In the genomic region with DNA sequence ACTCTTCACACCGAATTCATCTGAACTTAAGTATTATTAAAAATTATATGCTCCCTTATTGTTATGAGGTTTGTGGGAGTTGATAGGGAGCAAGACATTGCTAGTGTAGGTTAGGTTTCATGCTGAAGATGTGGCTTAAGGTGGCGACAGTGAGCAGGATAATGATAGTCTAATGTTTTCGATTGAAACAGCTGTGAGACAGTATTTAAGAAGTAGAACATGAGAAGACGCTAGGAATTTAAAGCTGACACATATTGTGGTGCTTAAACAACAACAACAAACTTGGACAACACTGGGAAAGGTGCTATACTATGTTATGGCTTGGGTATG, we compare ENCODE assay signal across 8 mouse cellular contexts. TPM values are rescaled to one million over a fixed set of nuclear protein-coding genes. Genes with fewer than 3 reads are reported as not detected.
DNase-seq lines count a peak whose midpoint lies in the region; ATAC-seq and TF ChIP-seq lines count a peak whose summit lies in the region.

No protein-coding gene starts in this region.

- no peaks in the 10 kb centered on the region for H3K9me3 ChIP-seq in embryonic facial prominence, embryonic 11.5 days (replicated peaks; ENCODE audit: control insufficient read depth, low read length)
- H3K9me3 ChIP-seq in intestine, postnatal 0 days (ENCODE audit: control insufficient read depth): no peaks in the 10 kb centered on the region

- H3K9ac ChIP-seq in embryonic facial prominence, embryonic 11.5 days (replicated peaks; ENCODE audit: low read length): peak overlapping the region; percentile 55
- H3K9ac ChIP-seq in intestine, postnatal 0 days (ENCODE audit: low read depth, low read length): peak overlapping the region; percentile 57

- H3K27ac ChIP-seq in spleen, adult 2 months (ENCODE audit: insufficient read depth, low read length): peak overlapping the region; percentile 74; the same call in 1 of the 2 replicates
- H3K27ac ChIP-seq in embryonic facial prominence, embryonic 11.5 days (replicated peaks; ENCODE audit: low read depth, low read length): no peak overlapping the region; the same call in 1 of the 2 replicates
- H3K27ac ChIP-seq in intestine, postnatal 0 days (ENCODE audit: low read depth, low read length): peak overlapping the region; percentile 96

- TF ChIP-seq POLR2A in spleen, adult 2 months (IDR thresholded peaks at IDR 0.05; ENCODE audit: low read depth, low read length): no peak

- H3K4me2 ChIP-seq in embryonic facial prominence, embryonic 11.5 days (ENCODE audit: low read depth, low read length): peak overlapping the region; percentile 48
- peak overlapping the region; percentile 70 for H3K4me2 ChIP-seq in intestine, postnatal 0 days (replicated peaks; ENCODE audit: low read depth)

- peaks cover 2% of the 10 kb centered on the region; the same call in 1 of the 2 replicates for H3K4me1 ChIP-seq in spleen, adult 2 months (ENCODE audit: control insufficient read depth, insufficient read depth, insufficient read length)
- no peaks in the 10 kb centered on the region for H3K4me1 ChIP-seq in embryonic facial prominence, embryonic 11.5 days (ENCODE audit: control insufficient read depth, insufficient read depth, low read length)
- no peaks in the 10 kb centered on the region for H3K4me1 ChIP-seq in intestine, postnatal 0 days (replicated peaks; ENCODE audit: control insufficient read depth, insufficient read depth, low read length)

- ATAC-seq in embryonic facial prominence, embryonic 11.5 days (replicated peaks; ENCODE audit: insufficient number of reproducible peaks, low FRiP score, low TSS enrichment, low read depth): no peak
- no peak for ATAC-seq in intestine, postnatal 0 days
- ATAC-seq in granulocyte monocyte progenitor cell, adult 5-6 weeks (replicated peaks; ENCODE audit: poor library complexity, severe bottlenecking): no peak

- no peak for TF ChIP-seq CTCF in spleen, adult 2 months (IDR thresholded peaks at IDR 0.05; ENCODE audit: extremely low read depth, insufficient read depth, insufficient read length, insufficient replicate concordance)
- TF ChIP-seq CTCF in intestine, postnatal 0 days (IDR thresholded peaks at IDR 0.05; ENCODE audit: low read depth): peak; percentile 47

- peaks cover 18% of the 10 kb centered on the region for H3K36me3 ChIP-seq in spleen, adult 2 months (ENCODE audit: control insufficient read depth, insufficient read depth, low read length)
- H3K36me3 ChIP-seq in embryonic facial prominence, embryonic 11.5 days (replicated peaks; ENCODE audit: control insufficient read depth, insufficient read depth, low read depth, low read length): peaks cover 2% of the 10 kb centered on the region
- H3K36me3 ChIP-seq in intestine, postnatal 0 days (ENCODE audit: control insufficient read depth, insufficient read depth): peaks cover 10% of the 10 kb centered on the region
- peaks cover 15% of the 10 kb centered on the region for H3K36me3 ChIP-seq in splenic B cell, adult 2 months (ENCODE audit: control insufficient read depth, insufficient read depth, low read length, poor library complexity, severe bottlenecking)

- no peak for DNase-seq in spleen, adult 2 months (ENCODE audit: low read depth in 1 of 2, low spot score in 2 of 2)
- DNase-seq in spleen, postnatal 36 days (ENCODE audit: low spot score in 2 of 2): no peak
- DNase-seq in embryonic facial prominence, embryonic 11.5 days (ENCODE audit: low spot score): no peak
- DNase-seq in splenic B cell, adult 2 months (ENCODE audit: low read depth, low spot score): peak; percentile 39
- no peak for DNase-seq in layer of hippocampus, adult 9-10 months (ENCODE audit: low spot score)
- no peak for DNase-seq in right cerebral cortex, adult 2 months (ENCODE audit: low spot score in 2 of 2)

- no peaks in the 10 kb centered on the region for H3K27me3 ChIP-seq in spleen, adult 2 months (ENCODE audit: control insufficient read depth, insufficient read depth, low read length)
- H3K27me3 ChIP-seq in embryonic facial prominence, embryonic 11.5 days (ENCODE audit: control insufficient read depth, insufficient read depth, low read length): no peaks in the 10 kb centered on the region
- H3K27me3 ChIP-seq in intestine, postnatal 0 days (replicated peaks; ENCODE audit: control insufficient read depth, insufficient read depth, low read length): no peaks in the 10 kb centered on the region
- H3K27me3 ChIP-seq in splenic B cell, adult 2 months (ENCODE audit: control insufficient read depth, insufficient read depth, low read length, poor library complexity, severe bottlenecking): no peaks in the 10 kb centered on the region

- peak overlapping the region; percentile 79 for H3K4me3 ChIP-seq in spleen, adult 2 months (ENCODE audit: extremely low read depth, insufficient read depth, insufficient read length)
- H3K4me3 ChIP-seq in embryonic facial prominence, embryonic 11.5 days (ENCODE audit: low read depth, low read length): peak overlapping the region; percentile 70
- H3K4me3 ChIP-seq in intestine, postnatal 0 days (ENCODE audit: low read depth, low read length): peak overlapping the region; percentile 84

- 6% methylated on average over 4 of the region's 4 CpGs for WGBS in spleen, adult 2 months
- 5% methylated on average over 4 of the region's 4 CpGs for WGBS in embryonic facial prominence, embryonic 11.5 days
- WGBS in intestine, postnatal 0 days: 6% methylated on average over 4 of the region's 4 CpGs

RNA-seq across cellular contexts. Expression of gene Serp1, which starts 0.7 kb away (rescaled TPM):
- 57.9 and 90.7 TPM in 2 replicates for polyA plus RNA-seq in spleen, adult 2 months (2012; rRNA removed)
- 166 and 185 TPM in 2 replicates for polyA plus RNA-seq in embryonic facial prominence, embryonic 11.5 days (2014; fragmentation: Nextera tagmentation; extraction: Ambion mirVana)
- 156 TPM in 2 replicates for polyA plus RNA-seq in intestine, postnatal 0 days (2015; fragmentation: Nextera tagmentation; extraction: Ambion mirVana)
- total RNA-seq in granulocyte monocyte progenitor cell, adult 5-6 weeks (2014; fragmentation: Nextera tagmentation): 117 and 128 TPM in 2 replicates
- 140 and 165 TPM in 2 replicates for total RNA-seq in granulocyte monocyte progenitor cell, adult 5-6 weeks (2017)

RNA-seq across cellular contexts. Expression of gene Eif2a, which starts 0.8 kb away (rescaled TPM):
- polyA plus RNA-seq in spleen, adult 2 months (2012; rRNA removed): 3.3 and 3.4 TPM in 2 replicates
- polyA plus RNA-seq in embryonic facial prominence, embryonic 11.5 days (2014; fragmentation: Nextera tagmentation; extraction: Ambion mirVana): 68.2 and 70.3 TPM in 2 replicates
- 28.4 and 29.2 TPM in 2 replicates for polyA plus RNA-seq in intestine, postnatal 0 days (2015; fragmentation: Nextera tagmentation; extraction: Ambion mirVana)
- 99.7 and 127 TPM in 2 replicates for total RNA-seq in granulocyte monocyte progenitor cell, adult 5-6 weeks (2014; fragmentation: Nextera tagmentation)
- 99.8 and 121 TPM in 2 replicates for total RNA-seq in granulocyte monocyte progenitor cell, adult 5-6 weeks (2017)

RNA-seq across cellular contexts. Expression of gene Selenot, which starts 50.1 kb away (rescaled TPM):
- 22.0 and 22.7 TPM in 2 replicates for polyA plus RNA-seq in spleen, adult 2 months (2012; rRNA removed)
- 23.8 and 24.2 TPM in 2 replicates for polyA plus RNA-seq in embryonic facial prominence, embryonic 11.5 days (2014; fragmentation: Nextera tagmentation; extraction: Ambion mirVana)
- polyA plus RNA-seq in intestine, postnatal 0 days (2015; fragmentation: Nextera tagmentation; extraction: Ambion mirVana): 28.0 and 31.5 TPM in 2 replicates
- total RNA-seq in granulocyte monocyte progenitor cell, adult 5-6 weeks (2014; fragmentation: Nextera tagmentation): 80.8 and 97.3 TPM in 2 replicates
- total RNA-seq in granulocyte monocyte progenitor cell, adult 5-6 weeks (2017): 158 and 187 TPM in 2 replicates
